Mouse (Mus musculus) embryonic facial prominence, embryonic 10.5 days (tissue): ENCODE measurements around the gene Znrf4. TPM values are rescaled to one million over a fixed set of nuclear protein-coding genes. Genes with fewer than 3 reads are reported as not detected.

Source experiments
- DNase-seq: peaks from one replicate; pipeline ENCODE4 v3.0.0-alpha.2; 2017; ENCODE audit warnings: low spot score
- H3K27ac ChIP-seq: fragments of 300-500 bp; sonication (generic); replicated peaks from 2 replicates; pipeline ENCODE4 v1.5.1; 2016; ENCODE audit warnings: mild to moderate bottlenecking
- H3K27me3 ChIP-seq: fragments of 300-500 bp; sonication (generic); replicated peaks from 2 replicates; pipeline ENCODE4 v1.6.1; 2016; ENCODE audit warnings: low read depth, mild to moderate bottlenecking; ENCODE audit not compliant: poor library complexity, severe bottlenecking
- H3K36me3 ChIP-seq: fragments of 300-500 bp; sonication (generic); replicated peaks from 2 replicates; pipeline ENCODE4 v1.6.1; 2016; ENCODE audit warnings: mild to moderate bottlenecking, moderate library complexity
- H3K4me1 ChIP-seq: fragments of 300-500 bp; sonication (generic); 2 replicates; pipeline ENCODE4 v1.6.1; 2016
- H3K4me3 ChIP-seq: fragments of 300-500 bp; sonication (generic); 2 replicates; pipeline ENCODE4 v1.5.1; 2016; ENCODE audit warnings: mild to moderate bottlenecking, moderate library complexity
- H3K9me3 ChIP-seq: fragments of 300-500 bp; sonication (generic); 2 replicates; pipeline ENCODE4 v1.6.1; 2016; ENCODE audit warnings: mild to moderate bottlenecking
- WGBS: fragments of 180-500 bp; shearing (Covaris S2); methylation state at CpG from one replicate; pipeline ENCODE4 v1.1.7; 2016; 5-methylcytosine and 5-hydroxymethylcytosine counted together
- polyA plus RNA-seq: library from polyadenylated mRNA; unstranded; fragments of >200 nt; fragmentation: Nextera tagmentation; extraction: Ambion mirVana; gene quantifications from 2 replicates; pipeline ENCODE4 v1.2.1, GENCODE M21; 2016

The Znrf4 gene
- polyA plus RNA-seq, 1 experiment from 2014 or later = not detected

DNA sequence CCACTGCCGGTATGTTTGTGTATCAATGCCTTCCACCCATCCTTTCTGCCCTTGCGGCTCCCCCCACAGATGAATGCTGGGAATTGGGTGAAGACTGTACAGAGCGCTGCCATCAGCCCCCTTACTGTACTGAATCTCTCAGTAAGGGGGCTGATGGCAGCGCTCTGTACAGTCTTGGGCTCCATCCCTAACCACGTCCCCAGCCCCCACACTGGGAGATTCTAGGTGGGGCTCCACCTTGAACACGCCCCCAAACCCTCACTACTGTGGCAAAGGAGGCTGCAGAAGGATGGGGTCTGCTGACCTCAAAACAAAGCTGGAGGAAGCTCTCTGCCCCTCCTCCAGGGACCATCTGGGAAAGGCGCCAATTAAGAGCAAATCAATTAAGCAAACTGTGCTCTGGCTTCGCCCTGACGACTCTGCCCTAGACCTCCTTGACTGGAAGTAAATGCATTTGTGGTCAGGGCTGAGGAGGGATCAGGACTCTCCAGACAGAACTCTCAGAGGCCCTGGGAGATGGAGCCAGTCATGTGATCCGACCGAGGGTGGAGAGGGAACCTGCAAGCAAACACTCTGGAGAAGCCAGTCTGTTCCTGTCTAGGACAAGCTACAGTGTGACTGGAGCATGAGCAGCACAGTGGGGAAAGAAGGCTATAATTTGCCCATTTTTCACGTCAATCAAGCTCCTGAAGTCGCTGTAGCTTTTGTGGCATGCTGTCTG lies 3.6 kb upstream of the Znrf4 start:
- H3K27ac ChIP-seq = peak overlapping the region; percentile 65
- 11% methylated on average over 13 of the region's 13 CpGs for WGBS
- no peaks in the 10 kb centered on the region for H3K36me3 ChIP-seq
- peak overlapping the region; percentile 33 for H3K4me3 ChIP-seq
- DNase-seq = peak; percentile 52
- peaks cover 27% of the 10 kb centered on the region for H3K4me1 ChIP-seq
- peaks cover 8% of the 10 kb centered on the region for H3K9me3 ChIP-seq
- H3K27me3 ChIP-seq = peaks cover 57% of the 10 kb centered on the region

DNA sequence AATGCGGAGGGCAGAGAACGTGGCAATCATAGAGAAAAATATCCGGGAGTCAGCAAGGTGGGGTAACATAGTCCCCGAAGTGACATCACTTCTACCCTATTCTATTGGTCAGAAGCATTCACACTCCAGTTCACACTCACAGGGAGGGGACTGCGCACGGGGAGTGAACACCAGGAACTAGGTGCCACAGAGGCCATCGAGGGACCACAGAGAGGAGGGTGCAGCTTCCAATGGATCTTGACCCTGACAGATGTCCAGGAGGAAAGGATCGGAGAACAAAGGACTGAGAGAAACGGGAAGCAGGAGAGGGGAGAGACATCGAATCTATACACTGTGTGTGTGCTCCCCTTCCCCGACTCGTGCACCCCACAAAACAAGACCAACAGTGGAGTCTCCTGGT lies 2.7 kb upstream of the Znrf4 start:
- Histone ChIP-seq H3K36me3 (no peaks in the 10 kb centered on the region), H3K9me3 (peaks cover 8% of the 10 kb centered on the region), H3K4me1 (peaks cover 36% of the 10 kb centered on the region), H3K27ac (no peak overlapping the region; the same call in 1 of the 2 replicates), H3K4me3 (no peak overlapping the region), H3K27me3 (peaks cover 66% of the 10 kb centered on the region)
- WGBS = 54% methylated on average over 12 of the region's 12 CpGs
- no peak for DNase-seq

DNA sequence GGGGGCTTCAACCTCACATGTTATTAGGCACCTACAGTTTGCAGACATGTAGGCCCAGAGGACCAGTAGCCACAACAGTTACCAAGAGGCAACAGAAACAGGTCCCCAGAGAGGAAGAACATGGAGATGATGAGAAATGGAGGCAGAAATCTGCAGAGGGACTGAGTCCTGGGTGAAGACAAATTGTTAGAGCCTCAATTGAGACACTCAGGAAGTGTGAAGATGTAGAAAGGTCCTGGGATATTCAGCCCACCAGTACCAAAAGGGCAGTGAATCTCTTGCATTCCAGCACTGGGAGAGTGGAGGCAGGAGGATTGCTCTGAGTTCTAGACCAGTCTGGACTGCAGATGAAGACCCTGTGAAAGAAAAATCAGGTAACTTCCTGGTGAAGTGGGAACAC lies 2.1 kb upstream of the Znrf4 start:
- H3K36me3 ChIP-seq = no peaks in the 10 kb centered on the region
- no peak overlapping the region for H3K4me3 ChIP-seq
- H3K9me3 ChIP-seq = peaks cover 8% of the 10 kb centered on the region
- H3K27ac ChIP-seq = no peak overlapping the region
- DNase-seq = no peak
- peaks cover 42% of the 10 kb centered on the region for H3K4me1 ChIP-seq
- peaks cover 72% of the 10 kb centered on the region for H3K27me3 ChIP-seq

DNA sequence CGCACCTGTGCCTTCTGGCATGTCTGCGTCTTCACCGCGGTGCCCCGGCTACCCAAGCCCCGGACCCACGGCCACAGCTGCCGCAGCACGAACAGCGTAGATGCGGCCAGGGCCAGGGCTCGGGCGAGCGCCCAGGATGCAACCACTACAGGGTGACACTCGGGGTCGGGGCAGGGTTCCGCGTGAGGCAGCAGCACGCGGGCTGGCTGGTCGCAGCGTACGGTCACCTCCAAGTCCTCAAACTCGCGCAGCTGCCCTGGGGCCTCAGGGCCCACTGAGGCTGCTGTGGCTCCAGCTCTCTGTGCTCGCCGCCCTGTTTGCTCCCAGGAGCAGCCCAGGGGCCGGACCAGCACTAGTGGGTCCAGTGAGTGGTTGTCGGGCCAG lies 532 bp downstream of the Znrf4 start:
- peaks cover 88% of the 10 kb centered on the region for H3K27me3 ChIP-seq
- peak; percentile 19 for DNase-seq
- peak overlapping the region; percentile 46 for H3K4me3 ChIP-seq
- H3K36me3 ChIP-seq = no peaks in the 10 kb centered on the region
- H3K9me3 ChIP-seq = peaks cover 8% of the 10 kb centered on the region
- H3K4me1 ChIP-seq = peaks cover 59% of the 10 kb centered on the region
- 25% methylated on average over 29 of the region's 29 CpGs for WGBS
- H3K27ac ChIP-seq = 0 out of 2 replicates have a peak overlapping the region, but pooled peaks have one; percentile 32

DNA sequence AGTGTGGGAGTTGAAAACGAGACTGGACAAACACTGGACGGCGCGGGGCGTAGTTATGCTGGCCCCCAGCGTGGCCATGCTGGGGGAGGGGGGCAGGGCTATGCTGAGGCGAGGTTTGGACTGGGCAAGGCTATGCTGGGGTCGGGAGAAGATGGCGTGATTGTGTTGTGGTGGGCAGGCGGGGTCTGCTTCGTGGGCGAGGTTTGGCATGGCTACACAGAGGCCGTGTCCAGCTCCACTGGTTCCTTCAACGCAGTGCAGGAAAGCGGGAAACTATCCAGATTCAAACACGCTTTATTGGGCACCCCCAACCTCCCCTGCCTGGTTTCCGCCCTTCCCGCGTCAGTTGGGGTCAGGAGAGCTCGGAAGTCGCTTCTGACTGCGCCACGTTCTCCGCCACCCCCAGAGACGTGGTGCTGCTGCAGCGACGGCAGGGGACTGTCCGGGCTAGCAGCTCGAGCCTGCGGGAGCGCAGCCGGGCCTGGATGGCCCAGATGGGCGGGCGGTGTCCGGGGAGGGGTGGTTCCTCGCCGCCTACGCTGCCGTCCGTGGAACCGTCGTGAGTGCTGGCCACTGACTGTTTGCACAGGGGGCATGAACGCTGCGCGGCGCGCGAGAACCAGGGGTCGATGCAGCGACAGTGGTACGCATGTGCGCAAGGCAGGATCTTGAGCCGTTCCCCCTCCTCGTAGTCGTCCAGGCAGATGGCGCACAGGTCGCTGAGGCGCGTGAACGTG lies 1.1 kb downstream of the Znrf4 start:
- H3K27ac ChIP-seq = peak overlapping the region; percentile 57
- H3K4me1 ChIP-seq = peaks cover 62% of the 10 kb centered on the region
- 7% methylated on average over 60 of the region's 60 CpGs for WGBS
- no peaks in the 10 kb centered on the region for H3K36me3 ChIP-seq
- peak overlapping the region; percentile 46 for H3K4me3 ChIP-seq
- DNase-seq = peak; percentile 48
- H3K27me3 ChIP-seq = peaks cover 89% of the 10 kb centered on the region
- peaks cover 8% of the 10 kb centered on the region for H3K9me3 ChIP-seq

DNA sequence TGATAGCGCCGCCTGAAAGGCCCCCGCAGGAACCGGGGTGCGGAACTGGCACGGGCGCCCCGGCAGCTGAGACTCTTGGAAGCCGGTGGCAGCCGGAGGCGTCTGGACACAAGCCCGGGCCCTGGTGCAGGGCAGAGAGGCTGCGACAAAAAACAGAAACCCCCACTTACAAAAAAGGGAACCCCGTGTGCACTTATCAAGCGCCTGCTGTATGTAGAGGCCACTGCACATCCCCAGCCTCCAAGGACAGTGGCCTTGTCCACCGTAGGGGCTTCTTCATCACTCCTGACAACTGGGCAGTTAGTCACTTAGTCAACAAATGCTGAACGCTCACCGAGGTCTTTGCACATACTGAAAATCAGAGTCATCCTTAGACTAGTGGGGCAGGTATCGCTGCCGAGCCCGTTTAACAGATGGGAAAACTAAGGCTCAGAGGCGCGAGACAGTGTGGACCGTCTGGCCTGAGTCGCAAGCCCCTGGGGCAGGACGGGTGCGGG lies 1.7 kb downstream of the Znrf4 start:
- H3K9me3 ChIP-seq = peaks cover 8% of the 10 kb centered on the region
- peaks cover 85% of the 10 kb centered on the region for H3K27me3 ChIP-seq
- H3K4me3 ChIP-seq = peak overlapping the region; percentile 46
- peaks cover 62% of the 10 kb centered on the region for H3K4me1 ChIP-seq
- DNase-seq = no peak
- H3K36me3 ChIP-seq = no peaks in the 10 kb centered on the region
- 27% methylated on average over 27 of the region's 27 CpGs for WGBS
- H3K27ac ChIP-seq = 0 out of 2 replicates have a peak overlapping the region, but pooled peaks have one; percentile 19

DNA sequence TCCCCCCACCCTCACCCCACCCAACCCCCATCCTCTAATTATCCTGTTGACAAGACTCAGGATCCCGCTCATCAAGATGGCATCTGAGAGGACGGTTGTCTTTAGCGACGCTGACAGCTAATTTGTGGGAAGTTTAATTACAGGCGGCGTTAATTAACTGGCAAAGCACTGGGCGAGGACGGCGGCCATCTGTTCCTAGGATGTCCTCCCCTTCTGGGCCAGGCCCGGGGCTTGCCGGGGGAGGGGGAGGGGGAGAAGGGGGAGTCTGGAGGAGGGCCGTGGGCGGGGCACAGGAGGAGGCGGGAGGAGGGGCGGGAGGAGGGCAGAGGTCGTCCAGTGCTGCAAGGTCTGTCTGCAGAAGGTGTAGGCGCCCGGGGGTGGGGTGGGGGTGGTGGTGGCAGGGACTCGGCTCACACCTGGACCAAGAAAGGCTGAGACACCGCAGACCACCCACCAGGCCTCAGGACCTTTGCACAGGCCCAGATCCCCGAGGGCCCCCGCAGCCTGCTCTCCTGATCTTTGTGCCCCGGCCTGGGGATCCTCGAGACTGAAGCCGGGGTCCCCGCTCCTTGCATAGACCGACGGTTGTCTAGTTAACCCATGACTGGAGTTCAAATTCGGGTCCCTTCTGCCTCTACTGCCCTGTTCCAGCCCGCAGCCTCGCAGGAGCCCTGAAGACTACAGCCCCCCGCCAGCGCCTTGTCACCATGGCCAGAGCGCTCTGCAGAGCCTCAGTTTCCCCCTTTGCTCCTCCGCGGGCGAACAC lies 2.3 kb downstream of the Znrf4 start:
- H3K27me3 ChIP-seq = peaks cover 79% of the 10 kb centered on the region
- 3% methylated on average over 34 of the region's 37 CpGs for WGBS

DNA sequence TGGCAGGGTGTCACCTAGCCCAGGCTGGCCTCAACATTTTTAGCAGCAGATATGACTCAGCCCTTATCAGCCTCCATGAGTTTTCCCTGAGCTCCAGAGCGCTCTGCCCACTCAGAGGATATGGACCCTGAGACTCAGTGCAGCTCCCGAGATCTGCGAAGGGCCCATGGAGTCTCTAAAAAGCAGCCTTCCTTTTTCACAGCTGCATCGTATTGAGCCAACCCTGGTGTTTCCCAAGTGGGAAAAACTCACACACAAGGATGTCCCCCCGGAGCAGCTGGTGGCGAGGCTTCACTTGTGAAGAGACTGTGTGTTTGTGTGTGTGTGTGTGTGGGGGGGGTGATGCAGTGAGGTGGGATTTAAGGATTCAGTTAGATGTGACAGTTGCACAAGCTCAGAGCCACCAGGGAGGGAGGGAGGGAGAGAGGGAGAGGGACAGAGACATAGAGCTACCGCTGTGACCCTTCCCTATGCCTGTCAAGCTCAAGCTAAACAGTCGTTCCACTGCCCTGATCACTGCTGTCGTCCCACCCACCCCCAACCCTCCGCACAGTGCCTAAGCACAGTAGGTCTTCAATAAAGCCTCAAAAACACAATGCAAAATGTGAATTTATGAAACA lies 3.1 kb downstream of the Znrf4 start:
- Histone ChIP-seq H3K4me3 (peak overlapping the region; percentile 41; the same call in 1 of the 2 replicates), H3K4me1 (peaks cover 54% of the 10 kb centered on the region)

More for the DNA sequence above, 2.3 kb downstream of the Znrf4 start:
- Histone ChIP-seq H3K27ac (peak overlapping the region; percentile 19; the same call in 1 of the 2 replicates), H3K9me3 (peaks cover 11% of the 10 kb centered on the region), H3K36me3 (no peaks in the 10 kb centered on the region), H3K4me1 (peaks cover 56% of the 10 kb centered on the region), H3K4me3 (peak overlapping the region; percentile 41)
- peak; percentile 85 for DNase-seq

DNA sequence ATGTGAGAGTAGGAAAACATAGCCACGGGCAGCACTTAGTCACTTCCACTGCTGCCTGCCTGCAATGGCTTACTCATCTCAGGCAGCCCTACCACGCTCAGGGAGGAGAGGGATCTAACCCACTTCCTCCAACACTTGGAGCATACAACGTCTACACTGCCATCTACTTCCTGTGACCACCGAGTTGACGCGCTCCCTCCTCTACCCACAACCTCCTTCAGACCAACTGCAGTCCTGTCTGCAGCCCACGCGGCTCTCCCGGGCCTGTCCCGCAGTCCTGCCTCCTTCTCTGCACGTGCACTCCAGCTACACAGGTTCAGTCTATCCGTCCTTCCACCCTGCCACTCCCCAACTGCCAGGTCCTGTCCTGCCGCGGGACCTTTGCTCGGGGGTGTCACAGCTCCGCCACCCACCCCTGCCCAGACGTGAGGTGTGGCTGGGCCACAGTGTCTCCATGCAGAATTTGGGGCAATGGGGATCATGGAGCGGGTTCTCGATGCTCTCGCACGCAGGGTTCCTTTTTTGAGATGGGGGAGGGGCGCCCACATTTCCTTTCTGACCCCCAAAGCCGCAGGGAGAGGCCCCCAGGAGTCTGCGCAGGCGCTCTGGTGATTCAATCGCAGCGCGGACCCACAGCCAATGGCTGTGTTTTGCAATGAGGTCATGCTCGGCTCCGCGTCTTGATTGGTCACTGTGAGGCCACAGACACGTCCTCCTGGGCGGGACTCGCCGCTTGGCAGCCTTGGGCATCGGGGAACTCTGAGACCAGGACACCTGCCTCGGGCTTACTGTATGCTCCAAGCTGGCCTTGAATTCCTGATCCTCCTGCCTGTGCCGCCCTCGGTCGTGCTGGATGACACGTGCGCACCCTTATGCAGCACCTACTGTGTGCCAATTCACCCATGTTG lies 4.8 kb downstream of the Znrf4 start:
- Histone ChIP-seq H3K27me3 (peaks cover 54% of the 10 kb centered on the region), H3K4me3 (peak overlapping the region; percentile 65), H3K9me3 (peaks cover 19% of the 10 kb centered on the region), H3K27ac (peak overlapping the region; percentile 92), H3K4me1 (peaks cover 54% of the 10 kb centered on the region), H3K36me3 (no peaks in the 10 kb centered on the region)
- under 1% methylated on average over 42 of the region's 42 CpGs for WGBS
- DNase-seq = peak; percentile 96

More for the DNA sequence above, 3.1 kb downstream of the Znrf4 start:
- peaks cover 71% of the 10 kb centered on the region for H3K27me3 ChIP-seq
- DNase-seq = no peak
- no peaks in the 10 kb centered on the region for H3K36me3 ChIP-seq
- H3K9me3 ChIP-seq = peaks cover 18% of the 10 kb centered on the region
- H3K27ac ChIP-seq = peak overlapping the region; percentile 19; the same call in 1 of the 2 replicates
- 36% methylated on average over 10 of the region's 10 CpGs for WGBS

DNA sequence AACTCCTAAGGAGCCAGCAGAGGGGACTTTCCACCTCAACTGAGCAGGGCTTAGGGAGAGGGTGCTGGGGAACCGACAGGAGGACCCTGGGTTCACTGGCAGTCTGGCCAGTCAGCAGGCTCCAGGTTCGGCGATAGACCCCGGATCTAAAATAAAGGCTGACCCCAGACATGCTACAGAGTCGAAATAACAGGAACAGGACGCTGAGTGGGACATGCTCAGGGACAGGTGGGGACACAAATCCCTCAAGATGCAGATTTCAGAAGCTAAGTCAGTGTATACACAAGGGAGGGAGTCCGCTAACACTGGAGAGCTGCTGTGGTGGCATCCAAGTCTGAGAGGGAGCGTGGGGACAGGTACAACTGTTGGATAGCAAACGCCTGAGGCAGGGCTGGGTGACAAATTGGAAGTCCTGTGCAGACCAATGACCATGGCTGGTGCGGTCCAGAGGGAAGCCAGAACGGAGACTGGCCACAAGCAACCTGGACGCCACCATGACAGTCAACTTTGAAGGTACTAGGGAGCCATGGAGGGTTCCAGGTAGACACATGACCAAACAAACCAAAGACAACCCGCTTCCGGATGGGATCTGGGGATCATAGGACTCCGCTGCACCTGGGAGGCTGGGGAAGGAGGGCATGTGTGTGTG lies 5.7 kb downstream of the Znrf4 start:
- H3K4me1 ChIP-seq = peaks cover 51% of the 10 kb centered on the region
- peaks cover 45% of the 10 kb centered on the region for H3K27me3 ChIP-seq
- peak overlapping the region; percentile 92 for H3K27ac ChIP-seq
- peak overlapping the region; percentile 65 for H3K4me3 ChIP-seq
- WGBS = 59% methylated on average over 15 of the region's 15 CpGs
- peaks cover 14% of the 10 kb centered on the region for H3K9me3 ChIP-seq
- no peaks in the 10 kb centered on the region for H3K36me3 ChIP-seq
- no peak for DNase-seq

DNA sequence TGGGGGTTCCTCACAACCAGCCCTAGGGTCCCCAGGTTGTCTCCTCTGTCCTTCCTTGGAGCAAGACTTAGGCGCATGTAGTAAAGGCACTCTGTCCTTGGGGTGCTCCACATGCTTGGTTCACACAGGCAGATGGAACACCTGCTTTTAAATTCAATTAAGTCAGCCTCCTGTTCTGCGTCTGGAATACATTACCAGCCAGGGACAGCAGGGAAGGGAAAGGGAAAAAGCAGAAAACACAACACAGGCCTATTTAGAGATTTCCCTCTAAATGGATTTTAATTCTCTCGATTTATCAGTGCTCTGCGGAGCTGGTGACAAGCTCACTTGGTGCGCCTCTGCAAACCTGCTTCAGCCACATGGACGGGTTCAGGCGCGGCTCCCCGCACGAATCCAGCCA lies 6.8 kb downstream of the Znrf4 start:
- Histone ChIP-seq H3K4me3 (no peak overlapping the region), H3K4me1 (peaks cover 39% of the 10 kb centered on the region), H3K27me3 (peaks cover 34% of the 10 kb centered on the region), H3K36me3 (no peaks in the 10 kb centered on the region), H3K27ac (no peak overlapping the region), H3K9me3 (peaks cover 14% of the 10 kb centered on the region; the same call in 1 of the 2 replicates)
- no peak for DNase-seq
- WGBS = 81% methylated on average over 10 of the region's 10 CpGs
